Mouse (Mus musculus): ENCODE data around the gene Crip2.

DNA sequence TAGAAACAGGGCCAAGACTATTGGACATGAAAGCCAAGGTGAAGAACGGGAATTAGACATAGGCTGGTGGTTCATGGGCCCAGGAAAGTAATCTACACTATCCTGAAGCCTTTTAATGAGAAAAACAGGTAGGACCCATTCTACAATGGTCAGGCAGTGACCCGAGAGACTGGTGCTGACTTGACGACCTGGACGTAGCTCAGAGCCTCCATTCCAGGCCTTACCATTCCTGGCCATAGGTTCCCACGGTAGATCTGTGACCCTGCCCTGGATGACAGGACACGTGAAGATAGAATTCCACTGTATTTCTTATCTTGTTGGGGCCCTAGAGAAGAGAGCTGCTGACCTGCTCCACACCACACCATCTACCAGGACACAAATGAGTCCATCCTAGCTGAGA lies 1.7 kb upstream of the Crip2 start:
- no peak for TF ChIP-seq POLR2A (IDR thresholded peaks at IDR 0.05; ENCODE audit: low read depth, low read length)
- TF ChIP-seq CTCF (IDR thresholded peaks at IDR 0.05; ENCODE audit: extremely low read depth, insufficient read depth, insufficient read length, insufficient replicate concordance), result no peak

Measured in spleen, adult 2 months (tissue).